Mouse (Mus musculus) heart, adult 2 months (tissue): ENCODE measurements around the gene Sh2b3.

Source experiments
- CTCF ChIP-seq: fragments of 200-600 bp; IDR thresholded peaks from 2 replicates; pipeline ENCODE4 v1.8.1; 2022; ENCODE audit warnings: antibody characterized with exemption, mild to moderate bottlenecking, moderate library complexity
- EP300 ChIP-seq: fragments of 200-500 bp; IDR thresholded peaks from 2 replicates; pipeline ENCODE4 v1.6.1; 2011; ENCODE audit warnings: low read depth, low read length, control low read depth; ENCODE audit not compliant: insufficient read depth

DNA sequence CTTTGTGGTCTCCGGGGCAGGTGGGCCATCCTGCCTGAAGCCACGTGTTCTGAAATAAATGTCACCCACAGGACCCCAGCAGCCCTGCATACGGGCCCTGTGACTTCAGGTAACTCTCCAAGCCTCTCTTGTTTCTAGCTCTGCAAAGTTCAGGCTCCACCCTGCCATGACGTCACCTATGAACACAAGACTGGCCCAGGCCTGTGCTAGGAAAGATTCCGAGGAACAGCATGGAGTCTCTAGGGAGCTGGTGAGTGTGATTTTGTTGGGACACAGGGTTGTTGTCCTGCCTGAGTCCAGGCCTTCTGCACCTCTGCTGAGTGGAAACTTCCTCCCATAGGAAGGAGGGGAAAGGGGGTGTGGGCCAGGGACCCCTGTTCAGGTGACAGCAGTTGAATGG, 30.5 kb upstream of the Sh2b3 start:
- TF ChIP-seq CTCF = no peak
- TF ChIP-seq EP300 = no peak
